Mouse (Mus musculus) left cerebral cortex, adult 6 months (tissue): ENCODE data around the gene Casc3. TPM values are rescaled to one million over a fixed set of nuclear protein-coding genes. Genes with fewer than 3 reads are reported as not detected.

Source experiments
- long read RNA-seq, 2 experiments: library from polyadenylated mRNA; unstranded; transcript quantifications; one replicate each; pipeline ENCODE4 v2.0.0; 2019 to 2020
- polyA plus RNA-seq: library from polyadenylated mRNA; unstranded; fragments of <200 nt; fragmentation: Nextera tagmentation; gene quantifications from 2 replicates; pipeline ENCODE4 v1.2.3, GENCODE M21; 2021

Casc3 gene
- polyA plus RNA-seq, result 4.9 and 15.5 TPM in 2 replicates
- long read RNA-seq, experiment 1, transcript Casc3-204 (14 exons, 3,741 nt), result major isoform, 12 of 23 reads
- long read RNA-seq, experiment 1, partial matches to known transcripts, result 6 of 23 reads
- long read RNA-seq, experiment 1, other reads (novel, unspliced or antisense), result 5 of 23 reads
- long read RNA-seq, experiment 2, partial matches to known transcripts, result 2 of 17 reads
- long read RNA-seq, experiment 2, other reads (novel, unspliced or antisense), result 15 of 17 reads

DNA sequence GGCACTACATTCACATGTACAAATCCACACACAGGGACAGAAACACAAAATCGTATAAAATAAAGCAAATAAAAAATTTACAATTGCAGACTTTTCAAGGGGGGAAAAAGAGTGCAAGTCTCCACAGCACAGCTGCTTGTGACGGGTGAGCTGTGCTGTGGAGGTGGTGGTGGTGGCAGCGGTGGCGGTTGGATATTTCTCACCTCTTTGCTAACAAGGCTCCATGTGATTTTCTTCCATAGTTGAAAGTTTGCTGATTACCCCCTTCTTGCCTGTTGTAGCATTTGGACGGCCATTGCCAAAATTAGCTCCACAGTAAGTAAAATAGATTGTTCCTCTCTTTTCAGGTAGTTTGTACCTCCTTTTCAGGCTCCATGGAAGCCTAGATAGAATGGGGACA is at the start of gene Casc3:
TSS of gene Casc3 (plus strand) at position 301 of the 400 bp plus-strand sequence.

DNA sequence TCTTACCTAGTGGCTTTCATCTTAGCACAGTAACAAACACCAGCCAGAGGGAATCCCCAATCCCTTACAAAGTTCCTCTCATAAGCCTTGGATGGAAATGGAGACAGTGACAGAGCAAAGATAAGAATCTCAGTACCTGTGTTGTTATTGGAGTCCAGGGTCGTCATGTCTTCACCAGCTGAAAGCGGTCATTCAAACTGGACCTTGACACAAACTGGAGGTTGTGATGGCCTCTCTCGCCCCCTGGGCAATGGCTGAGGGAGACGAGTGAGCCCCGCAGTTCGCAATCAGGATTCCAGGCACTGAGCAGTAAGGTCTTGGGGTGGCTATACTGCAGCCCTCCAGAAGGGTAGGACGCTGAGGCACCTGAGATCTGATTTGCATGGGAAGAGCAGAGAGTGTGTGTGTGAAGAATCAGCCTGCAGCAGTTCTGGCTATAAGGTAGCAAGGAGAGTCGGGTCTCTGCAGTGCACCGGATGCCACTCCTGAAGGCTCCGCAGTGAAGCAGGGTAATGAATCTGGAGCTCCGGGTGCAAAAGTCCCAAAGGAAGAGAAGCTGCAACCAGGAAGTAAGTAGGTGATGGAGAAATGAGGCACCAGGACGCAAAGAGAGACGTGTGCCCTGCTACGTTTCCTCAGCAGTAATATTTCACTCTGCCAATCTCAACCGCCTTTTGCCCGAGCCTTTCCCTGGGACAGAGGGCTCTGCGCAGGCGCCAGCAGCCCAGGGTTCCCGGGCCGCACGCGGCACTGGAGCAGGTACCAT is 29.9 kb upstream of the Casc3 start, which contains the start of gene Nr1d1:
TSS of gene Nr1d1 (minus strand) at position 752 of the 766 bp plus-strand sequence.

GRCm38 (mm10) chr11:98795015-98795713 is 9.5 kb upstream of the Casc3 start, which contains the start of gene Msl1:
TSS of gene Msl1 (plus strand) at chr11:98795516.

DNA sequence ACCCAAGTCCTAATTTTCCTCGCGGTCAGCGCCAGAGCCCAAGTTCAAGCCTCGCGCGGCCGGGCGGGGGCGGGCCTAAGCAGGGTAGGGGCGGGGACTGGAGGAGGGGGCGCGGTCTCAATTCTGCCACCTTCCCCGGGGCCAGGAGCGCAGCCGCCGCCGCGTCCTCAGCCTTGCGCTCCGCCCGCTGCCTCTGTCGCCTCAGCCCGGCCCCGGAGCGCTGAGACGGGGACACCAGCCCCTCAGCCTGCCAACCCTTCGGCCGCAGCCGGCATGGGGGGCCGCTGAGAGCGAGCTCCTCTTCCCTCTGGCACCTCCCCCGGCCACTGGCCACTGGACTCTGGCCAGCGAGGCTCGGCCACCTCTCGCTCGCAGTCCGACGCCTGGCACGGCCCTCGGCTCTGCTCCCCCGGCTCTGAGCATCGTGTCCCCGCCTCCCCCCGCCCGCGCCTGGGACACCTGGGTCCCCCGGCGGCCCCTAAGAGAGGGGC is 32.0 kb downstream of the Casc3 start, which contains the start of gene Rapgefl1:
TSS of gene Rapgefl1 (plus strand) at position 135 of the 491 bp plus-strand sequence.

DNA sequence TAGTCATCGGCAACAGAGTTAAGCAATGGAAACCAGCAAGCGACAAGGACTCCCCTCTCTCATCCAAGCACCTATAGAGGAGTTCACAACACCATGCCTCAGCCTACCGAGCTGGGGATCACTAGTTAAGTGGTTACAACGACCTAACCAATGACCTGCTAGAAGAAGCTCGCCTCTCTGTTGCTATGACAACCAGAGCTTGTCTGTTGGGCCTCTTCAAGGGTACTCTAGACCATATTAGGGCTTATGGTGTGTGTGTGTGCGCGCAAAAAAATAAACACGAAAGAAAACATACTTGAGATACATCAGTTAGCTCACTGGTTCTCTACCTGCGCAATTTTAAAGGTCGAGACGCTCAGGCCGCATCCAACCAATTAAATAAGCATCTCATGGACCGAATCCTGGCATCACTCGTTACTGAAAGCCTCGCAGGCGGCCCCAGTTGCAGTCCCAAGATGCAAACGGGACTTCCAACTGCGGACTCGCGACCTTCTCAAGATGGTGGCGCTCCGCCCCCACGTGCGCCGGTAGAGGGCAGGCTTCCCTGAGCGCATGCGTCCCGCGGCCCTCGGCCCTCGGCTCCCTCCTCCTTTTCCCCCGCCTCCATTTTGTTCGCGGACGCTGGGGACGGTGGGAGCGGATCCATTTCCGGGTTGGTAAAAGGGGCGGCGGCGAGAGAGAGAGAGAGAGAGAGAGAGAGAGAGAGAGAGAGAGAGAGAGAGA is 58.5 kb downstream of the Casc3 start, which contains the start of gene Wipf2:
TSS of gene Wipf2 (plus strand) at position 611 of the 723 bp plus-strand sequence.

Other genes starting within 250 kb of the Casc3 start
- gene Ormdl3, start 217.5 kb upstream of the Casc3 start, polyA plus RNA-seq, result 18.2 and 19.1 TPM in 2 replicates
- not detected in 2 replicates for gene Lrrc3c, start 206.6 kb upstream of the Casc3 start, polyA plus RNA-seq
- 0.30 and 1.2 TPM in 2 replicates for gene Gm12355, start 179.2 kb upstream of the Casc3 start, polyA plus RNA-seq
- gene Gsdma3, start 178.5 kb upstream of the Casc3 start, polyA plus RNA-seq, result not detected in 2 replicates
- gene Gsdma2, start 158.1 kb upstream of the Casc3 start, polyA plus RNA-seq, result not detected in 2 replicates
- not detected in 2 replicates for gene Gsdma, start 140.6 kb upstream of the Casc3 start, polyA plus RNA-seq
- gene Psmd3, start 122.4 kb upstream of the Casc3 start, polyA plus RNA-seq, result 73.9 and 75.5 TPM in 2 replicates
- gene Csf3, start 103.6 kb upstream of the Casc3 start, polyA plus RNA-seq, result not detected in 2 replicates
- gene Med24, start 75.5 kb upstream of the Casc3 start, polyA plus RNA-seq, result 23.9 and 29.3 TPM in 2 replicates
- 112 and 113 TPM in 2 replicates for gene Thra, start 64.3 kb upstream of the Casc3 start, polyA plus RNA-seq
- gene Nr1d1, start 29.6 kb upstream of the Casc3 start, polyA plus RNA-seq, result 51.2 and 77.4 TPM in 2 replicates
- gene Msl1, start 9.4 kb upstream of the Casc3 start, polyA plus RNA-seq, result 14.8 and 16.6 TPM in 2 replicates
- gene Rapgefl1, start 31.9 kb downstream of the Casc3 start, polyA plus RNA-seq, result 9.0 and 16.2 TPM in 2 replicates
- gene Wipf2, start 58.7 kb downstream of the Casc3 start, polyA plus RNA-seq, result 5.2 and 5.3 TPM in 2 replicates
- 0.16 and 0.21 TPM in 2 replicates for gene Cdc6, start 102.9 kb downstream of the Casc3 start, polyA plus RNA-seq
- 1.5 and 4.5 TPM in 2 replicates for gene Rara, start 122.9 kb downstream of the Casc3 start, polyA plus RNA-seq
- gene Gjd3, start 178.1 kb downstream of the Casc3 start, polyA plus RNA-seq, result 1.6 and 3.8 TPM in 2 replicates
- 0.59 and 0.89 TPM in 2 replicates for gene Top2a, start 219.3 kb downstream of the Casc3 start, polyA plus RNA-seq
- gene Igfbp4, start 236.3 kb downstream of the Casc3 start, polyA plus RNA-seq, result 95.6 and 116 TPM in 2 replicates